Mouse (Mus musculus): Measurements from ENCODE around the gene Pde4a.

Gene Pde4a

GRCm38 (mm10) chr9:21239465-21239848, 73.9 kb downstream of the Pde4a start:
- CTCF ChIA-PET = interaction anchor here (0.6 to 2.8 kb wide), 4 partner anchors 10 to 74 kb away, joined by 3 to 11 read pairs (median 6); partner anchors contain the start of gene Atg4d

GRCm38 (mm10) chr9:21241343-21241742, 75.8 kb downstream of the Pde4a start:
- CTCF ChIA-PET = interaction anchor here (0.5 to 2.8 kb wide), 3 partner anchors 24 to 75 kb away, joined by 3 to 8 read pairs (median 5); partner anchors contain the start of gene Atg4d

- CTCF ChIA-PET = interaction anchor here (0.6 to 1.2 kb wide), 3 partner anchors 23 to 98 kb away, joined by 3 read pairs; no protein-coding TSS in a partner anchor
Measured at GRCm38 (mm10) chr9:21243826-21244427, 78.4 kb downstream of the Pde4a start.

GRCm38 (mm10) chr9:21244428-21245112, 79.1 kb downstream of the Pde4a start:
- CTCF ChIA-PET = interaction anchor here (0.8 kb wide), 1 partner anchor 16 kb away, joined by 3 read pairs; no protein-coding TSS in a partner anchor

GRCm38 (mm10) chr9:21245113-21245487, 79.6 kb downstream of the Pde4a start:
- CTCF ChIA-PET = interaction anchor here (0.8 kb wide), 1 partner anchor 16 kb away, joined by 3 read pairs; no protein-coding TSS in a partner anchor

GRCm38 (mm10) chr9:21246342-21246741, 80.8 kb downstream of the Pde4a start:
- CTCF ChIA-PET = interaction anchor here (0.6 kb wide), 1 partner anchor 67 kb away, joined by 22 read pairs; no protein-coding TSS in a partner anchor

- CTCF ChIA-PET = no interaction called here
Measured at GRCm38 (mm10) chr9:21248326-21248725, 82.8 kb downstream of the Pde4a start, which contains the start of gene S1pr5. Gene S1pr5 (minus strand): TSS chr9:21248443.

GRCm38 (mm10) chr9:21249629-21250508, 84.4 kb downstream of the Pde4a start:
- CTCF ChIA-PET = no interaction called here

GRCm38 (mm10) chr9:21250509-21250908, 85.0 kb downstream of the Pde4a start:
- CTCF ChIA-PET = no interaction called here

GRCm38 (mm10) chr9:21251116-21251735, 85.7 kb downstream of the Pde4a start:
- CTCF ChIA-PET = no interaction called here

- CTCF ChIA-PET = no interaction called here
Measured at GRCm38 (mm10) chr9:21254690-21255089, 89.2 kb downstream of the Pde4a start.

GRCm38 (mm10) chr9:21256349-21256748, 90.8 kb downstream of the Pde4a start:
- CTCF ChIA-PET = interaction anchor here (0.6 kb wide), 1 partner anchor 256 kb away, joined by 8 read pairs; no protein-coding TSS in a partner anchor

GRCm38 (mm10) chr9:21260491-21261040, 95.1 kb downstream of the Pde4a start:
- CTCF ChIA-PET = interaction anchor here (0.7 kb wide), 1 partner anchor 16 kb away, joined by 3 read pairs; no protein-coding TSS in a partner anchor

- CTCF ChIA-PET = no interaction called here
Measured at GRCm38 (mm10) chr9:21261831-21262230, 96.3 kb downstream of the Pde4a start.

Data from spleen, embryonic (tissue).